Mouse (Mus musculus) telencephalon, adult 2 months (tissue): ENCODE results near the gene Rev1.
A peak's percentile ranks its signal among the peaks of the same experiment; 100 is the strongest.
"Not testable (repeated sequence)": the region's sequence is repeated elsewhere in the genome, so short reads cannot be mapped to it uniquely, and the experiment has no call there.

Experiments used
- DNase-seq: peaks from one replicate; pipeline ENCODE4 v3.0.0-alpha.2; 2011; ENCODE audit warnings: low read depth, low spot score

Rev1 gene

GRCm38 (mm10) chr1:38067276-38067675, 62.3 kb downstream of the Rev1 start:
- no peak for DNase-seq

- DNase-seq, result not testable (repeated sequence)
These were observed 67.4 kb downstream of the Rev1 start for GRCm38 (mm10) chr1:38062156-38062555.

GRCm38 (mm10) chr1:38058417-38058816, 71.2 kb downstream of the Rev1 start:
- DNase-seq, result no peak

- DNase-seq, result no peak
These were observed 74.4 kb downstream of the Rev1 start for GRCm38 (mm10) chr1:38055176-38055575.

GRCm38 (mm10) chr1:38049562-38049961, 80.0 kb downstream of the Rev1 start:
- no peak for DNase-seq

GRCm38 (mm10) chr1:38048121-38048520, 81.5 kb downstream of the Rev1 start:
- DNase-seq, result peak; percentile 19

GRCm38 (mm10) chr1:38038898-38039297, 90.7 kb downstream of the Rev1 start:
- no peak for DNase-seq

- DNase-seq, result no peak
These were observed 92.2 kb downstream of the Rev1 start for GRCm38 (mm10) chr1:38037375-38037774.

GRCm38 (mm10) chr1:38035521-38035920, 94.1 kb downstream of the Rev1 start:
- DNase-seq, result no peak

- DNase-seq, result no peak
These were observed 98.2 kb downstream of the Rev1 start for GRCm38 (mm10) chr1:38031391-38031790.

- no peak for DNase-seq
These were observed 102.3 kb downstream of the Rev1 start for GRCm38 (mm10) chr1:38027301-38027700.

- no peak for DNase-seq
These were observed 114.9 kb downstream of the Rev1 start for GRCm38 (mm10) chr1:38014551-38015203.

- DNase-seq, result no peak
These were observed 117.1 kb downstream of the Rev1 start for GRCm38 (mm10) chr1:38012509-38012908.

- no peak for DNase-seq
These were observed 117.5 kb downstream of the Rev1 start for GRCm38 (mm10) chr1:38012104-38012503.

GRCm38 (mm10) chr1:38011647-38012046, 118.0 kb downstream of the Rev1 start:
- no peak for DNase-seq

- no peak for DNase-seq
These were observed 122.9 kb downstream of the Rev1 start for GRCm38 (mm10) chr1:38006741-38007140.

- no peak for DNase-seq
These were observed 126.6 kb downstream of the Rev1 start for GRCm38 (mm10) chr1:38003046-38003445.
